Mouse (Mus musculus) megakaryocyte, adult 5-6 weeks (primary cell): ENCODE data around the gene Fam57a. TPM values are rescaled to one million over a fixed set of nuclear protein-coding genes. Genes with fewer than 3 reads are reported as not detected.
A peak's percentile ranks its signal among the peaks of the same experiment; 100 is the strongest.

ENCODE experiments used
- ATAC-seq: 2 replicates; pipeline ENCODE4 v1.8.0; 2016; ENCODE audit warnings: mild to moderate bottlenecking, inconsistent platforms; ENCODE audit not compliant: poor library complexity, severe bottlenecking
- total RNA-seq, 2 experiments: library from RNA; stranded (forward) in 1 of 2; stranded (reverse) in 1 of 2; fragments of 153-499, 151-499 nt in 1 of 2; fragments of 221-1000, 200-1000 nt in 1 of 2; gene quantifications; 2 replicates each; pipeline versions ENCODE4 v1.2.3 to v1.2.4; 2015 to 2017

Fam57a gene
- 2.1 and 2.4 TPM in 2 replicates for total RNA-seq (2015)
- 1.8 and 1.9 TPM in 2 replicates for total RNA-seq (2017)

DNA sequence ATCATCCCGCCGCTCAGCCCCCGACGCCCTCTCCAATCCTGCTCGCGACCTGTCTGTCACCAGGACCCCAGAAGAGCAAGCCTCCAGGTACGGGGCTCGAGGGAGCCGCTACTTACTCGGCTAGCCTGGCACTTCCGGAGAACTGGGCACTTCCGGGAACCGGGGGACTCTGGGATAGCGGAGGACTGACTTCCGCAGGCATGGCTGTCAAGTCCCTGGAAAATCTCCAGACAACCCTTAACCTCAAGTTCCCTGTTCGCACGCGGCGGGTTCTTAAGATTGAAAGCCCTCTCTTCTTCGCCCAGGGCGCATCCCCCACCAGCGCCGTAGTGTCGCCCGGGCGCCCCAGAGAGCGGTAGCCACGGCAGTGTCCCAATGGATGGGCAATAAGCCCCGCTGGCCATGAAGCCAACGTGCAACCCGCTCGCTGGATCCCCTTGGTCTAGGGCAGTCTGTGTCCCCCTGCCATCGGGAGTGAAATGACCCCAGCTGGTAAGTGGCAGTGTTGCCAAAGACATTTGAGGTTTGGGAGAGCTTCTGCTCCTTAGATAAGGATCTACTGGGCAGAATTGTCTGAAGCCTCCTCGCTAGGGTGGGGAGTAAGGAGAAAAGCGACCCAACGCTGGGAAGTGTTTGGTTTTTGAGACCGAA lies at the start of gene Fam57a, which contains the start of gene Vps53:
Gene Fam57a (plus strand): TSS at position 177 of the 651 bp plus-strand sequence.
Gene Vps53 (minus strand): TSS at position 153 of the 651 bp plus-strand sequence.
- ATAC-seq = peak; percentile 86

DNA sequence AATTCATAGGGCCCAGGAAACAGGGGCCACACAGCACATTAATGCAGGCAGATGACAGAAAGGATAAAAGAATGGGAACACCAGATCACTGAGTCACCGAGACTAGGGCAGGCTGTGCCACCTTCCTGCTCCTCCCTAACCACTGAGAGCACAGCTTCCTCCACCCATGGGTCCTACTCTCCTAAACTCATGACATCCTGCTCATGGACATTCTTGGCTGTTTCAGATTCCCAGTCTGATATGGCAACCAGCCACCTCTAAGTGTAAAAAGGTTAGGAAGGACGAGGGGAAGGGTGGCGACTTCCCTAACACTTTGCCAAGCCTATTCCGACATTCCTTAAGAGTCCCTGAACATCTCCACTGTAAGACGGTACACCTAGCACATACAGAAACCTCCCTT lies 48.6 kb upstream of the Fam57a start:
- ATAC-seq = no peak

DNA sequence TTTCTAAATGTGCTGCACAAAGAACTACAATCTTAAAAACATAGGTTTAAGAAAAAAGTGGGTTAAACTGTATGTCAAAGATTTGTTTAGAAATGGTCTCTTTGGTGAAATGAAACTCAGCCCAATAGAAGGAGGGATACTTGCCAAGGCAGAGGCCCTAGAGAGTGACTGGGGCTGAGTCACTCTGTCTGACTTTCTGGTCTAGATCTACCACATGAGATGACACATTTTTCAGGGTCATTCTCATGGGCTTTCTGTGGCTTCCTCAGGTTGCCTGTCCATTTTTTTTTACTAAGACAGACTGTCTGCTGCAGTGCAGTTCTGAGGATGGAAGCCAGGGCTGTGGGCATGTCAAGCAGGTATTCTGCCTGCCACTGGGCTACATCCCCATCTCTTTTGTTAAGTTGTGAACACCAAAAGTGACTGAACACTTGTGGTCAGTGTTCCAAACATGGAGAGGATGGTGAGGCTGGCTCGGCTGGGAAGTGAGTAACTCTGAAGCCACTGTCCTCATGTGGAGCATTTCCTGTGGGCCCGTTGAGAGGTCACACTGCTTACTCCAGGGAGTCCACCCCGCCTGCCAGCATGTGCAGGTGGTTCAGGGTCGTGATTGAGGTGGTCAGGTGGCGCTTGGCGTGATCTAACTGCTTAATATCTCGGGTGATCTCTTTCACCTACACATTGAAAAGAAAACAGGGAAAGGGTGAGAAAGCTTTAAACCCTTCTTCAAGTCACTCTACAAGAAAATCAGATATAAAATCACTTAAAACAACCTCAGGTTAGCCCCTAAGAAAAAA lies 43.6 kb upstream of the Fam57a start:
- no peak for ATAC-seq

DNA sequence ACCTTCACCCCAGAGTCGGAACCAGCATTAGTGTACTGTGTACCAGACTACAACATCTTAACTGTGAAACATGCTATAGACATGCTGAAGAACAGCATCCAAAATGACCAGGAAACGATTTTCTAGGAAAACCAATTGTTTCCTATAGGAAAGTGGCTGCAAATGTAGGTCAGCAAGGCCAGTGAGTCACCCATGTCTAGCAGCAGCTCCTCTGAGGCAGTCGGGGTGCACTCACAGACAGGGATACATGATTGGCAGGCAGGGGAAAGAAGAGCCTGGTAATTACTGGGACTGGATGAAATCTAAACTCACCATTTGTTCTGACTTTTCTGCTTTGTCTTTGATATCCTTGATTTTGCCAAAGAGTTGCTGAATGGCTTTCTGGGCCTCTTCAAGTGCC lies 41.5 kb upstream of the Fam57a start:
- no peak for ATAC-seq

DNA sequence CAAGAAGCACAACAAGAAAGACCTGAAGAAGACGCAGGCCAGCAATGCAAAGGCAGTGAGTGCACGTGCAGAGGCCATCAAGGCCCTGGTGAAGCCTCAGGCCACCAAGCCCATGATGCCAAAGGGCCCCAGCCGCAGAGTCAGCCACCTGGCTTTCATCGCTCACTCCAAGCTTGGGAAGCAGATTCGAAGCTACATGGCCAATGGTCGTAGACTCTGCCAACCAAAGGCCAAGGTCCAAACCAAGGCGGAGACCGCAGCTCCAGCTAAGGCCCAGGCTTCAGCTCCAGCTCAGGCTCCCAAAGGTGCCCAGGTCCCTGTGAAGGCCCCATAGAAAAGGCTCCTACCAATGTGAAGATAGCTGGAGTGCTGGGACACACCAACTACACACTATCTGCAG lies 35.1 kb upstream of the Fam57a start:
- ATAC-seq = no peak

DNA sequence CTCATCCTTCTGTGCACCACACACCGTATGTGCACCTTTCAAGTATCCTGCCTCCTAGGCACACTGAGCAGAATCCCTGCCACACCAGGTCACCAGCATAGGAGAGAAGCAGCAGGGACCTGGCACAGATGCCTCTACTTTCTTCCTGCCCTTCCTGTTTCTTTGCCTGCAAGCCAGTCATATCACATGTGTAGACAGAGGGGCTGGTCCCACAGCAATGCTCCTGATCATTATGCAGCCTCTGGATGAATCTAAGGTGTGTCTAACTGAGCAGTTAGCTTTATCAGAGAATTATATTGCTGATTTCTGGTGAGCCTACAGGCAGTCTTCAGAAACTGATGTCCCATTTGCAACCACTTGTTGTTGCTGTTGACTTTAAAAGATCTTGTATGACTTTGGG lies 34.3 kb upstream of the Fam57a start:
- ATAC-seq = no peak

DNA sequence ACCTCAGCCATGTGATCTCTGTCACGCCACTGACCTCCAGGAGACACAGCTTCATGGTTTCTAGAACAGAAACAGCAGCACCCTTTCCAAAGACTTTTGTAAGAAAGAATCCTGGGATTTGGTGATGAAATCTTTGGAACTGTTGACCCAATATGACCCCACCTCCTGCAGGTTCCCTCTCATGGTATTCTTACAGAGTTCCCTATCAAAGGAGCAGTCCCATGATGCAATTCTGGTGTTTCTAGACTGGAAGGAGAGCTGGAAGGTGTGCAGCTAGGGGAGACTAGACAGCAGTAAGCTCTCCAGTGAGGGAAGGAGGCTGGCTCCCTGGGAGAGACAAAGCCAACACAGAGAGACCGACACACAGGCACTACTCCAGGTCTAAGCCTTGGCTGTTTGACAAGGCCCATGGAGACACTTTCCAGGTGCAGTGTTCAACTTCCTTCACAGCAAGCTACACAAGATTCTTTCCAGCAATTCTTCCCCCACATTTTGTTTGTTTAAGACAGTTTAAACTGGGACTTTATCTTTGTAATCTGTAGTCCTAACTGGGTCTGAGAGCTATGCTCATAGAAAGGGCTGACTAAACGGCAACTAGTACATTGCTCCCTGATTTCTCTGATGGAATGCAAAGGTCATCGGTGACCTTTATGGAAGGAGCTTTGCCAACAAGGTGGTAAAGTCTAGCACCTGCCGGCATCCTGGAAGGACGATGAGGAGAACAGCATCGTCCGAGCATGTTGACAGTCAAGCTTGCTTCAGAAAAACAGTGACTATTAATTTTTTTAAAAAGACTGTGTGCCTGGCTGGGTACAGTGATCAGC lies 33.1 kb upstream of the Fam57a start:
- ATAC-seq = no peak

DNA sequence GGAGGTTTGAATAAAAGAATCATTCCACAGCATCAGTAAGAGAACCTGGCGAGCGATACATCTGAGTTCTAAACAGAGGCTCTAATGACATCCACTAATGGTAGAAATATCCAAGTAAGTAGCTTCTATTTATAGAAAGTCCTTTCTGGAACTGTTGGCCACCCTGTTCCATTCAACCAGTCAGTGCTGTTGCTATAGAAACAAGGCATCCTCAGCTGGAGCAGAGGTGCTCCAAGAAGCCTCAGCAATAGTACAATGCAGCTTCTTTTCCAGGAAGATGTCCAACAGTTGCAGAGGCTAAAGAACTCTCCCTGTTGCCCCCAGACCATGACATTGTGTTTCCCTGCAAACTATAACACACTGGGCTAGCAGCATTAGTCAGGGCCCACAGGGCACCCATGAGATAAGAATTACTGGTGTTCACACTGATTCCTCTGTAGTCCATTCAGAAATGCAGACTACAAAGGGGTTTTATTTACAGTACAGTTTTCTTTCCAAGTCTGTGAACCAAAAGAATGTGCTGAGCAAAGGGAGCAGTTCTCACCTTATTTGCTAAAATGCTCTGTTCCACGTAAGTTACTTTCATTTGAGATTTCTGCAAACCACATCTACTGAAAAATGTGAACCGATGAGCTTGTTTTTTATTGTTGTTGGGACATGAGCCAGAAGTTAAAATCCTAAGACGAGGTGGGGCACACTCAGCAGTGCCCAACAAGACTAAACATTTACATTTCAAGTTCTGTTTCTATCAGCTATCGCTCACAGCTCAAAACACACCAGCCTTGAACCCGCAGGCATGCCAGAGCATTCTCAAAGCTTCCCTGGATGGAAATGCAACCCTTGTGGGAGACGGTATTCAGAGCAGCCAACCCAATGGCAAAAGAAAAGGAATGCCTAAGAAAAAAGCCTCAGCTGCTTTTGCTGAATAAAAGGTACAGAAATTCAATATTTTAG lies 31.1 kb upstream of the Fam57a start:
- ATAC-seq = no peak

DNA sequence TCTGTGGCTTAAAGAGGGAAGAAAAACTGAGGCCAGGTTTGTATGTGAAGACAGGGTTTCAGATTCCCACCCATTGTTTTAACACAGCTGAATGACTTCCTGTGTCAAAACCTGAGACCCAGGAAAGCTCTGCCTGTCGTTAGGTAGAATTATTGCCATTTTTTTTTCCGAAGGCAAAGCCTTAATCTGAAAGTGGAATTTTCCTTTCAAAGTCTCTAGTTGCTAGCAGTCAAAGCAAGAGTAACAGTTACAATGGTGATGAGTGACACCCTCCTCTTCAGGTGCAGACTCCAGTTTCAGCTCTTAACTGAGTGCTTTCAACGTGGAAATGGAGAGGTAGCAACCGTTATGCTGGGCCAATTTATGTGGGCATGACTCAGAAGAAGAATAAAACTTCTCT lies 28.5 kb upstream of the Fam57a start:
- no peak for ATAC-seq

DNA sequence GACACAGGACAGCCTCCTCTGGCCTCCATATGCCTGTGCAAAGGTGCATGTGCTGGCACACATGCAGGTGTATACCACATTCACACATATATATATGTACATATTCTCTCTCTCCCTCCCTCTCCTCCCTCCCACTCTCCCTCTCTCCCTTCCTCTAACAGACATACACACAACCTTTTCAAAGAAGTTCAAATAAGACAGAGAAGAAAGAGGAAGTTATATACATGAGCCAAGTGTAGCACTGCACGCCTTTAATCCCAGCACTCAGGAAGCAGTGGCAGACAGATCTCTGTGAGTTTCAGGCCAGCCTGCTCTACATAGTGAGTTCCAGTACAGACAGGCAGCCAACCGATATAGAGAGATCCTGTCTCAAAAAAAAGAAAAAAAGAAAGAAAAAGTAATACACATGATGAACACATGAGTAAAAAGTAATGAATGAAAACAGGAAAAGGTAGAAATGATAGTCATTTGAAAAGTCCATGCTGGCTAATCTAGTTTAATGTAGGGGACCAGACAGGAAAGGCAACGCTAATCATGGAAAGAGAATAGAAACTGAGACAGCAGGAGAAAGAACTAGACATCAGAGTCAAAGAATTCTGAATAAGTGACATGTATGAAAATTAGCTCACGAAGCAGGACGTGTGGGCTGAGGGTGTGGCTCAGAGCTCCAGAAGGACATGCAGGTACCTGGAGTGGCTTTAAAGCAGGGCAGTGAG lies 26.1 kb upstream of the Fam57a start:
- no peak for ATAC-seq

DNA sequence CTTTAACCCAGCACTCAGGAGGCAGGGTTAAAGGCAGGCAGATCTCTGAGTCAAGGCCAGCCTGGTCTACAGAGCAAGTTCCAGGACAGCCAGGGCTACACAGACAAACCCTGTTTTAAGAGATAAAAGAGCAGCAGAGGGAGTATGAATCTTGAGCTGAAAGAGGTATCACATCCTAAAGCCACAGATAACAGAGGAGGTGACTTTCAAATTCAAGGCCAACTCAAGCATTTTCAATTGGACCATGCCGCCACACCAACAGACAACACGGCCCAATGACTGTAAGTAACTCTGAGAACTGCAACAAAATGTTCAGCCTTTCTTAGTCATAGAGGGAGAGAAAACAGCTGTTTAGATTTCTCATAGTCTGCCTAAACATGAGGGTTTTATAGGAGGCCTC lies 25.3 kb upstream of the Fam57a start:
- ATAC-seq = no peak

DNA sequence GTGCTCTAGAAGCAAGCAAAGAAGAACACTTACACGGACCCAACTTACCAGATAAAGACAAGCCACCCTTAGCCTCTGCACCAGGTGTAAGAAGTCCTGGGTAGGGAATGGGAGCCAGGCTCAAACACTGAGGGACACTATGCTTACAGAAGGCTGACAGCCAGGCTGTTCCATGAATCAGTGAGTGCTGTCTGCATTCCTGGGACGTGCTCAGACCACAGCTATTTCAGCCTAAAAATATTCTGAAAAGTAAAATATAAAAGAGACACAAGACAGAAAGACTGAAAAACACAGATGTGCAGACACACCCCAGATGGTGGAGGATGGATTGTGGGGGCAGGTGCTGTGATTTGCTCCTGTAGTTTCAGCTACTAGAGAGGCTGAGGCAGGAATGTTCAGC lies 24.6 kb upstream of the Fam57a start:
- no peak for ATAC-seq

DNA sequence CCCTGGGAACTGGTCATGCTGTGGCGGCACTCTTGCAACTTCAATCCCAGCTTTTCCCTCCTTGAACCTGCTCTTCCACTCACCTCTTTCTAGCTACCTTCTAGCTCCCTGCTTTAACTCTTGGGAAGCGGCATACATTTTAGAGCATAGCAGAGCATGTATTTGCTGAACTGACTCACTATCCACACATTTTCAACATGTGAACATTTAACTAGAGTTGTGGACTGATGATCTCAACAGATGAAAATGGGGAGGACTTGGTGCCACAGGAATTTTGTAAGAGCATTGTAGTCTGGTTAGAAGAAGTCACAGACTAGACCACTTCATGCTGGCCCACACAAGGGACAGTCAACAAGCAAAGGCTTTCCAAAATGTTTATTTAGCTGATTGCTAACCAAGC lies 21.1 kb upstream of the Fam57a start:
- ATAC-seq = no peak

DNA sequence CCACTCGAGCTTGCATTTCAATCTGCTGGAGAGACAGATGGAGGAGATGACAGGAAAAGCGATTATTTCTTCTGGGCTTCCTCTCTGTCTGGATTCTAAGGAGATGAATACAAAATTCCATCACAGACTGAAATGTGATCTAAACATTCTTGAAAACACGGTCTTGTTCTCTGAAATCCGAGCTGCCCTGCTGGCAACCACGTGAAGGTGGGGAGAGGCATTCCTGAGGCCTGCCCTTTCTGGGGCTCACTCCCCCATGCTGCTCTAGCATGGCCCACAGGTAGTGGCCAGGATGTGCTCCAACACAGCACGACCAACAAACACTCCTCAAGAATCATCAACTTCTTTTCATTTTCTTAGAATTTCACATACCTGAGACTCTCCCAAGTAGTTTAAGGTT lies 19.2 kb upstream of the Fam57a start:
- no peak for ATAC-seq

DNA sequence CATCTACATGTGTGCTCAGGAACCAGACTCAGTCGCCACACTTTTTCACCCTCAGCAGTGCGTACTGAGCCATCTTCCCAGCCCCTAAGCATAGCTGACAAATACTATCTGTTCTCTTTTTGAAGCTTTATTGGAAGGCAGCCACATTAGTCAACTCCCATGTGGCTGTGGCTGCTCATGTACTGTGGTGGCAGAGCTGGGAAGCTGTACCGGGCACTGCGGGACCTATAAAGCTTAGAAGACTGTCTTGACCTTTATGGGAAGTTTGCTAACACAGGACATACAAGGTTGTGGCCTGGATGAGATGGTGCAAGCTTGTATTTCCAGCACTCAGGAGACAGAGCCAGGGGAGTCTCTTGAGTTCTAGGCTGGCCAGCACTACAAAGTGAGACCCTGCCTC lies 12.8 kb upstream of the Fam57a start:
- ATAC-seq = no peak

DNA sequence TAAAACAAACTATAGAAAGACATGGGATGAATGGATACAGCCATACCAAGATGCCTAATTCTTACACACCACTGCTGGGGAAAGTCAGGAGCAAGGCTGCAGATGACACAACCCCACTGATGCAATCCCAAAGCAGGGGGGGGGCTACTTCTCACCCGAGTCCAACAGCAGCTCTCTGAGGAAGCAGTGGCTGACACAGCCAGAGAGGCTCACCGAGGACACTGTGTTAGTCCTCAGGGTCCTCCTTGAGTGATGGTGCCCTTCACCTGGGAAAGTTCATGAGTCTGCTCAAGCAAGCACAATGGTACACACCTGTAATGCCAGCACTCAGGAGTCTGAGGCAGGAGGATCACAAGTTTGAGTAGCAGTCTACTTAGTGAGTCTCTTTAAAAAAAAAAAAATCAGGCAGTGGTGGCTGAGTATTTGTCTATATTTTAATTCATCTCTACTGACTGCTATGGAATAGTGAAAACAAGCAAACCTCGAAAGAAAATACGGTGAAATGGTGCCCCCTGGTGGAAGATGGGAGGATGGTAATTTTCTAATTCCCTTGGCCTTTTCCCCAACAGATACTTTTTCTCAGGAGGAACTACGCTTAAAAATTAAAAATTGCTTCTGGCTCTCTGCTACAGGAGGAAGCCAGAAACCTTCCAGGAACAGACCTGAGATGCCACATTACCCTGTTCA lies 12.2 kb upstream of the Fam57a start:
- peak; percentile 82 for ATAC-seq

DNA sequence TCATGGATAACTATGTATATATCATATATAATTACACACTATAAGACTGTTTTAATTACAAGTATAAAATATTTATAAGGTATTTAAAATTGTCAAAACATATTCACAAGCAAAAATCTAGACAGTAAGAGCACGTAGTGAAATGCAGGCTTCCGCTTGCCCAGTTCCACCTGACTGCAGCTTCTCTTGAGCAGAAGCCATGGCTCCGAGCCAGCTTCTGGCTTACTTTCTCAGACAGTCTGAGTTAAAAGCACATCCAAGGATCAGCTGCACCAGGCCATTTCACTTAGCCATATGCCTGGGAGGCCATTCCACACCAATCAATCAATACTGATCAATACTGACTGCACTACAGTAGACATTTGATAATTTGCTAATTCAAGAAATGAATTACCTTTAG lies 10.5 kb upstream of the Fam57a start:
- ATAC-seq = no peak

DNA sequence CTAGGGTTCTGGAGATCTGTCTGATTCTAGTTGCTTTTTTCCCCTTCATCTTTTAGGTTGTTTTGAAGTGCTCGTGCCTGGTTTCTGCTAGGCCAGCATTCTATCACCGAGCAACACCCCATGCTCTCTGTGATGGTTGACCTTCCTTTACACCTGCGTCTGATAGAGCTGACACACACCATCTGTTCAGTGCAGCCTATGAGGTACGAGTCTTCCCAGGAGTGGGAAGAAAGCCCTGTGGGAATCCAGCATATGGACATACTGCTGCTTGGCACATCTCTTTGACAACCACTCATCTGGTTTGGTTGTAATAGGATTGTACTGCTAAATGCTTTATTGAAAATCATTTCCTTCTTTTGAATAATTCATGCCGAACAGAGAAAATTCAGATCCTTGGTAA lies 9.3 kb upstream of the Fam57a start:
- ATAC-seq = no peak
